Mouse (Mus musculus) right cerebral cortex, adult 2 months (tissue): ENCODE results near the gene Nmt1.

Experiments used
- DNase-seq, 2 experiments: peaks; one replicate each; pipeline ENCODE4 v3.0.0; 2021 to 2022; ENCODE audit warnings: low spot score in 2 of 2

Gene Nmt1

DNA sequence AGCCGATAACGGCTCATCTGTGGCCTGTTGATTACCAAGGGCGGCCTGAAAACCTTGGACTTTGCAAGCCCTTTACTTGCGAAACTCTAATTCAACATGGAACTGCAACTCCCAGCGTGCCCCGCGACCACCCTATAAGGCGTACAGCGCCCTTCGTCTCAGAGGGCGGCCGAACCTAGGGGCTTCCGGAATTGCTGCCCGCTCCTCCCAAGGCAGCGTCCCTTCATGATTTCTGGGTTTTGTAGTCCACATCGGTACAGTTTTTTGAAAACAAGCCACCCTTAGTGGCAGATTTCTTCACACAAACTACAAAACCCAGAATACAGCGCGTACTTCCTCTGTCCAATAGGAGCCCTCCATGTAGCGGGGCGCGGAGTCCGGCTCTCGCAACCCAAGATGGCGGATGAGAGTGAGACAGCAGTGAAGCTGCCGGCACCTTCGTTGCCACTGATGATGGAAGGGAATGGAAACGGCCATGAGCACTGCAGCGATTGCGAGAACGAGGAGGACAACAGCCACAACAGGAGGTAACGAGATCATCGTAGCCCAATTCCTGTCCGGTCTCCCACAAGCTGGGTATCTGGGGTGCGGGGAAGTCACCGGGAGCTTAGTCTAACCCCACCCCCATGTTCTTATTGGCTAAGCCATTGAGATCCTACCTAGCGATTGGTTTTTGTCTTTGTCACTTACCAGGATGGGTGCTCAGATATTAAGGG lies at the start of gene Nmt1, which contains the start of gene Dcakd:
Nmt1 (plus strand) TSS at position 15 of the 716 bp plus-strand sequence.
Dcakd (minus strand) TSS at position 158 of the 716 bp plus-strand sequence.
- DNase-seq = peak; percentile 96

DNA sequence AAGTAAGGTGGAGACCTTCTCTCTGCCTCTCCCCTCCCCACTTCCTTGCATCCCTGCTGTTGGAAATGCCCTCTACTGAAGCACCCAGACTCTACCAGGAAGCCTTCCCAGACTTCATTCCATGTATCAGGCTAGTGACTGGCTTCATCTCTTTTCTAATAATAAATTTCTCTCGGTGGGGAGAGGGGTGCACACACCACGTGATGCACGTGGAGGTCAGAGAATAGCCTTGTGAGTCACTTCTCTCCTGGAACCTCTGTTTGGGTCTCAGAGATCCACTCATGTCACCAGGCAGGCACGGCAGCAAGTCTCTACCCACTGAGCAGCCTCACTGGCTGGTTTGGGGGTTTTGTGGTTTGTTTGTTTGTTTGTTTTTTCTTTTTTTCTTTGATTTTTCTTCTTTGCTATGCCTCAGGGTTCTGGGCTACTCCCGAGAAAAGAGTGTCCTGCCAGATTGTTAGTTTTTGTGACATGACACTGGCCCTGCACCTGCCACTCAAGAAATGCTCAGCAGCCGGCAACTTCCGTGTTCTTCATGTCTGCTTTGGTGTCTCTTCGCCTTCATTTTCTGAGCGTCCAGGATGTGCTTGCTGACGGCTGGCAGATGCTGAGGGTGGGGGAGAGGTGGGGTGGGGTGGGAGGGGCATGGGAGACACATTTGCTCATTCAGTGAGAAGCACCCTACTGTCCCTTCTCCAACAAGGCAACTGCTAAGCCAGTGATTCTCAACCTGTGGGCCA lies 46.7 kb upstream of the Nmt1 start:
- DNase-seq = no peak

DNA sequence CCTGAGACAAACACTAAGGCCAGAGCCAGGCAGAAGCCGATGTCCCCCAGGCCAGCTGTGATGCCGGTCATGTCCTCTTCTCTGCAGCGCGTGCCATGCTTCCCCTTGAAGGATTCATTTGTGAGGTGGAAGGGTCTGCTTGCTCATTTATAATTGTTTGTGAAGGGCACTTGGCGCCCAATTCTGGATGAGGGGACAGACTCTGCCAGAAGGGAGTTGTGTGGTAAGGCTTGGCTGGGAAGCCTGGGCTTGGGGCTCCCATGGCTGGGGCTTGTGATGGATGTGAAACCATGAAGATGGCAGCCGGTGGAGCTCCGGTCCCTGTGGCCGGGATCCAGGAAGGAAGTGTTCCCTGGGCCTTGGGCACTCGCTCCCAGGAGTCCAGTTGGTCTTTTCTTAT lies 43.9 kb upstream of the Nmt1 start:
- DNase-seq = no peak

DNA sequence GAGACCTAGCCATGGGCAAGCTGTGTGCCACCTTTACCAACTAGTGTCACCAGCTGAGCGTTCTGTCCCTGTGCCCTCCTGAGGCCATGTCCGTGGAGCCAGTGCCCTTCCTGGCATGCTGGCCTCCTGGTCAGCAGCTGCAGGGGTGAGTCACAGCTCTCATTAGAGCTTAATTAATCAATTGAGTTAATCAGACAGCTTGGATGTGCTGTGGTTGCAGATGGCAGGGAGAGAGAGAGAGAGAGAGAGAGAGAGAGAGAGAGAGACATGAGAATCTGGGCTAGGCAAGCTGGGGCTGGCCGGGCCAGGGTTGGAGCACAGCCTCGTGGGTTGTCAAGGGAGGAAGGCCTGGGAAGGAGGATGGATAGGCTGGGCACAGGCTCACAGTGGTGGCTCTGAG lies 43.4 kb upstream of the Nmt1 start:
- no peak for DNase-seq

DNA sequence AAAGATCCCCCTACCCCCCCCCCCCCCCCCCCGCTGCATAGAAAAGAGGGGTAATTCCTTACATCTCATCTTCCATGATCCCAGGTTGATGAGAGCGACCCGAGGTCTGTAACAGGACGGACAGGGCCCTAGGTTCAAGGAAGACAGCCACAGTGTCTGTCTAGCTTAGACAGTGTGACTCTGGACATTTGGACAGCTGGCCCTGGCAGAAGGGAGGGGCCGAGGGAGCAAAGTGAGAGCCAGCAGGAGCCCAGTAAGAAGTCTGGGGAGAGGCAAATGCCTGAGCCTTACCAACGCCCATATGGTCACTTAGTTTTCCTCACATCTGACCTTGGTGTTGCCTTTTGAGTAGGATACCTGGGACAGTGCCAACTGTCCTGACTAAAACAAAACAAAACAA lies 42.8 kb upstream of the Nmt1 start:
- no peak for DNase-seq

DNA sequence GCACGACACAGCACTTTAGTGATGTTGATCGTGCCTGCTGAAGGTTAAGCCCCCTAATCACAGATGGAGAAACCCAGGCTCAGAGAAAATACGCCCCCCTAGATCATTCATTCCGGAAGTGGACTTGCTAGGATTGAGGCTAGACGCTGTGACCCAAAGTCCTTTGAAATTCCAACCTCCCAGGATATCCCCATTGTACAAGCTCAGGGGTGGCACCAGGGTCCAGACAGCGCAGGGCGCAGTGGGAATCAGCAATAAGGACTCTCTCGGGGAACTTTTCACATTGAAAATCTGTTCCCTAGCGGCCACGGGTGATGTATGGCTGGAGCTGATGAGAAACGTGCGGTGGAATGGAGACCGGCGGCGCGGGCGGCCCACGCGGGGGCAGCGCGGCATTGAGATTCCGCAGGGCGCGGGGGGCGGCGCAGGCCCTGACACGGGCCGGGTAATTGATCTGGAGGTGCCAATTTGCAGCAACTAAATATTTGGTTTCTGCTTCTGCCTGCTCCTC lies 38.3 kb upstream of the Nmt1 start:
- no peak for DNase-seq

DNA sequence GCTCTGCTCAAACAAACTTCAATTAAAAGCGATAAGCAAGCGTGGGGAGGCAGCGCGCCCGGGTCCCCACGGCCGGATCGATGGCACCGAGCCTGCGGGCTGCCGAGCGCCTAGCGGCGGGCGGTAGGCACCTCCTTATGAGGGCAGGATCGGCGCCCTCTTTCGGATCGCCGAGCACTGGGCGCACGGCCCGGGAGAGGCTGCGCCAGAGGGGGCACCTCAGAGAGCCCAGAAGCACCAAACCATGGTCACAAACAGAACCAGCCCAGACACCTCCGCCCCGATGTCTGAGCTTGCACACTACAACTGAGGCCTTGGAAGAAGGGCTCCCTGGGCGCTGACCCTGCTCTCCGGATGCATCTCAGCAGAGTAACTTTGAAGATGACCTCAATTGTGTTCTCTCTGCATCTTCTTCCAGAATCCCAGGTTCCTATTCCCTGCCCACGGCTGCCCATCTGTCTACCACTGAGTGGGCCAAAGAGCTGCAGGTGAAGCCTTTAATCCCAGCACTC lies 37.8 kb upstream of the Nmt1 start:
- DNase-seq = peak; percentile 38 to 43

DNA sequence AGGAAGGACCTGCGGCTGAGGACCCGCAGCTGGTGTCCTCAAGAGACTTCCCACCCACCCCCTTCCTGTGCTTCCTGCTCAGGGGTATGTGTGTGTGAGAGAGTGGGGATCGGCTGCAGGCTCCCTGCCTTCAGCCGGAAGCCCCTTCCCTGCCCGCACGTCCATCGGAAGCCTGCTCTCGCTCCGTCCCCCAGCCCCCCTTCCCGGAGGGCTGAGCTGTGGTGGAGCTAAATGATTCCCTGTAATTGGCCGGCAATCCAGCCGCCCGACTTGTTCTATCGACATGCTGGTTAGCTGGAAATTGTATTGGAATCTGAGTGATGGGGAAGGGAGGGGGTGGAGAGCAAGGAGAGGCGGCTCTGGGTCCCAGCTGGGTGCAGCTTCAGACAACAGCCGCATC lies 36.3 kb upstream of the Nmt1 start:
- no peak for DNase-seq

DNA sequence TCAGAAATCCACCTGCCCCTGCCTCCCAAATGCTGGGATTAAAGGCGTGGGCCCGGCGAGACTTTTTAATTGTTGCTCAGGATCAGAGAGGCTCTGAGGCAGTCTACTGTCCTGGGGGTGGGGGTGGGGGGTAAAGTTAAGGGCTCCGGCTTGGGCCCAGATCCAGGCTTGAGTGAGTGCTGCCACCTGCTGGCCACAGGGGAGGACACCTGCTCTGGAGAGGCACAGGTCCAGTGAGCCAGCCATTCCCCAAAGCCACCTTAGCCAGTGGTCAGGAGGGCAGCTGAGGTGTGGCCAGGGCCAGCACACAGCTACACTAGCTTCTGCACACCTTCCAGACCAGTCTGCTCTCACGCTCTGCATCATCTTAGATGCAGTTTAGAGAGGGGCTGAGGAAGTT lies 35.0 kb upstream of the Nmt1 start:
- peak; percentile 70 to 72 for DNase-seq

DNA sequence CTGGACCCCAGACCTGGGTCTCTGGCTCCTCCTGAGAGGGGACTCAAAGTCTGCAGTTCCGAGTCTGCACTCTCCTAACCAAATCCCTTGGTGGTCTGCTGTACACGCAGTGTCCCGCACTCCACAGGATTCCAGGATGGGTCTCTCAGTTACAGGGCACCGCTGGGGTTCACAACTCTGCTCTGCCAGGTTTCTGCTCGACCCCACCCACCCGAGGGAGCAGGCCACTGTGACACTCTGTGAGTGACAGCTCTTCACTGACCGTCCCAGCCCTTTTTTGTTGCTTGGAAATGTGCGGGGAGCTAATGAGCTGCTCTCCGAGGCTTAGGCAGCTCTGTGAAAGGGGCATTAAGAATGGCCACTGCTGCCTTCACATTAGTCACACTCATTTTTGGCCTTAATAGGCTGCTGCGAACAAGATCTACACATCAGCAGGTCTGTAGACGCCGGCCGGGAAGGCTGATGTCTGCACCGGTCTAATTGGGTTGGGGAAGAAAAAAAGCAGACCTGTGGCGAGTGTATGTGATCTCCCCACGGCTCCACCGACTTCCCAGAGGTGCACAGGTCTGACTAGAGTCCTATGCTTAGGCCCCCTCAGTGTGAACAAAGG lies 34.5 kb upstream of the Nmt1 start:
- DNase-seq = no peak

DNA sequence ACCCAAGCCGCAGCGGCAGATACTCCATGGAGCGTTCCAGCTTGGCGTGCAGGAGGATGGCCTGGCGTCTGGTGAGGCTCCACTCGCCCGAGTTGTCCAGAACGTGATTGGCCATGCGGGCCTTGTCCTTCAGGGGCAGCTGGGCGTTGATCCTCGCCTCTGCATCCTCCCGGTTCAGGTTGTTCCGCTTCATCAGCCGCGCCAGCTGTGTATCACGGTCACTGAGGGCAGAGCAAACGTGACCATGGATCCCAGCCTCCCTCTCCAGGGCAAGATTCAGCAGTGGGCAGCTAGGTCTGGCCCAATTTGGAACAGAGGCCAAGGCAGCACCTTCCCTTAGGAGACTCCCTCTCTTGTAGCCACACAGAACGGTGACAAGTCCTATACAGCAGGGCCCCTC lies 33.0 kb upstream of the Nmt1 start:
- no peak for DNase-seq

DNA sequence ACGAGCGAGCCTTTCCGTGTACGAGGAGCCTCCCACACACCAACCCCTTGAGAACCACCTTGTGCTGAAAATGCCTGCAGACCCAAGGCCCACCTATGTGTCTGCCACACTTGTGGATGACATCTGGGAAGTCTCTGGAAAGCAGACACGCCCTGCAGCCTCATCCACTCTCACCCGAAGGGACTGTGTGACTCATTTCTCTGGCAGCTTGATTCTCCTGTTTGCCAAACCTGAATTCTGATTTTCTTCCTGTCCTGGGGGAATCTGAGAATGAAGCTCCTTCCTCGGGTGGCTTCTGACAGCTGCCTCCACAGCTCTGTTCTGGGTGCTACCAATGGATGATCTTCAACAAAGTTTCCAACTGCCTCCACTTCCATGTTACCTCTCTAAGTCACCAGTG lies 31.6 kb upstream of the Nmt1 start:
- DNase-seq = peak in 1 of 2 experiments; percentile 43

DNA sequence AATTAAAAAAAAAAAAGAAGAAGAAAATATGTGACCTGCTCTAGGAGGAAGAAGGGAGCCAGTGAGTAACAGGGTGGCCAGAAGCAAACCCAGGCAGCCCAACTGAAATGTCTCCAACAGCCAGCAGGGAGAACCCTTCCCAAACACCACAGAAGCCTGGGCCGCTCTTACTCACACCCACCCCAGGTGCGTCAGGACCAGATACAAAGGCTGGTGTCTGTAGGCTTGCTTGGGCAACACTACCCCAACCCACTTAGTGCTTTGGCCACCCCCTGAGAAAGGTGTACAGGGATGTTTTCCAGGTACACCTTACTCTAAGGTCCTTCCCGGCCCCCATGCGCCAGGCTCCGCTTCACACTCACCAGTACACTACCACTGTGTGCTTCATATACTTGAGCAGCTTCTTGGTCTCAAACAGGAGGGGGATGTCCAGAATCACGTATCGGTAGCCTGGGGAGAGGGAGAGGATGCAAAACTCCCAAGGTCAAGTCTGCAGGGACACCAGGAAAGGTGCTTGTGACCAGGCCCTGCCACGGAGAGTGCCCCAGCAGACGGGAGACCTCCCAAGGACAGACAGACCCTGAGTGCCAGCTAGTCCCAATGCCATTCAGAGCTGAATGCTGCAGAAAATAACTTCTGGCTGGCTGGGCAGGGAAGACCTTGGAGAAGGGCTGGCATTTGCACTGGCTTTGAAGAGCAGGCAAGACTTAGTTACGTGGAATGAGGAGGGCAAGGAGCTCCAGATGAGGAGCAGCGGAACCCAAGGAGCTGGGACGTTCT lies 30.8 kb upstream of the Nmt1 start:
- no peak for DNase-seq

DNA sequence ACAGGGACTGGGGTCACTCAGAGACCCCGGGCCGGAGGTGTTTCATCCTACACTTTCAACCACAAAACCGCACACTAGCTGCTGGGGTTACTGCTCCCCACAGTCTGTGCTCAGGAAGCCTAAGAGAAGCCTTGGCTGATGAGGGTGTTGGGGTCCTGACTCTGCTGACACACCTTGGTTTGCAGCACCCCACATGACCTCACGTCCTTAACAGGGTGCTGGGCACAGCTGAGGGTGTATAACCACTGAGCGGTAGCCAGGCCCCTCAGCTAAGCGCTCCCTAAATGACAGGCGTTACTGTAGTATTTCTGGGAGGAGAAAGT lies 29.8 kb upstream of the Nmt1 start:
- no peak for DNase-seq

DNA sequence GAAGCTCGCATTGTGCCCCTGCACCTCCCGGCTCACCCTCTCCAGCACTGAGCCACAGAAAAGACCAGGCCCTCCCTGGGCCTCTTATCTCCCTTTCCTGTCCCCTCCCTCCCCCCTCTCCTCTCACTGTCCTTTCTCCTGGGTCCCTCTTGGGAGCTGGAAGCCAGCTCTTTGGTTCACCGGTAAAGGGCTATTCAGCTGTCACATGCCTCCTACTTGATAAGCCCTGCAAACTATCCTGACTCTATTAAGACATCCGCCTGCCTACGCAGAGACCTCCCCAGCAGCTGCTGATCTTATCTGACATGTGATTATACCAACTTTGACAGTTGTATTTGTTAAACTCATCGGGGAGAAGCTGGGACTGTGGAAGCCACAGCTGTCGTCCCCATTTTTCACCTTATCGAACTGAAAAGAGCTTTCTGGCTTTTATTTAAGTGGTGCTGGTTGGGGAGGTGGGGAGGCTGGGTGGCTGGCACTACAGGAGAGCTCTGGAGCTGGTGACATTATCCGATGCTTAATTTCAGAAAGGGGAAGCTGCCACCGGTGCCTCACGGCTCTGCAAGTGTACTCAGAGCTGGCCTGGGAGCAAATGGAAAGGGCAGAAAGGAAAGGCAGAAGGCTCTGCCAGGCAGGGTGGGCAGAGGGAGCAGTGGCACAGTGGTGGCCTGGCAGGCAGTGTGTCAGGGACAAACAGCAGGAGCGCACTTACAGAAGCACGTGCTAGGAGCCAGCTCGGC lies 29.2 kb upstream of the Nmt1 start:
- no peak for DNase-seq

DNA sequence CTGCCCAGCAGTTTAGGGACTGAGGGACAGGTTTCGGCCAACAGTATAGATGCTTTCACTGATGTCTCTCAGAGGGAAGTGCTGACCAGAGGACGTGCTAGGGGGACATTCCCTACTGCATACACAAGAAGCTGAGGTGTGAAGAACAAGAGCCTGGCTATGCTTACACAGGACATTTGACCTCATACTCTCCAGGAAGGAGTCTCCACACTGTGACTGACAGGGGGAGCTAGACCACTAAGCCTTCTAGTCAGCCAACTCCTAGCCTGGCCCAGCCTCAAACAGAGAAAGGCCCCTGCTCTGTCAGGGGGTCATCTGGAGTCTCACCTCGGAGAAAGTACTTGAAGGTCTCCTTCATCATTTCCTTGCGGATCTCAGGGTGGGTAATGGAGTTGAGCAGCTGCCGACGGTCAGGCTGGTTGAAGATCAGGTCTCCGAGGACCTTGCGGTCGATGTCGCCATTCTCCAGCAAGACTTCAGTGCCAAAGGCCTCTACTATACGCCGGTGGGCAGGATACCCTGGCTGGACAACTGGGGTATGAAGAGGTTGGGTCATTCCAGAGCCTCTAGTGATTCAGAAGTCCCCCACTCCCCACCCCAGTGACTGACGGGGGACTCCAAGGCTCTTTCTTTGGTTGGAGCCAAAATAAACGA lies 28.5 kb upstream of the Nmt1 start:
- DNase-seq = no peak

DNA sequence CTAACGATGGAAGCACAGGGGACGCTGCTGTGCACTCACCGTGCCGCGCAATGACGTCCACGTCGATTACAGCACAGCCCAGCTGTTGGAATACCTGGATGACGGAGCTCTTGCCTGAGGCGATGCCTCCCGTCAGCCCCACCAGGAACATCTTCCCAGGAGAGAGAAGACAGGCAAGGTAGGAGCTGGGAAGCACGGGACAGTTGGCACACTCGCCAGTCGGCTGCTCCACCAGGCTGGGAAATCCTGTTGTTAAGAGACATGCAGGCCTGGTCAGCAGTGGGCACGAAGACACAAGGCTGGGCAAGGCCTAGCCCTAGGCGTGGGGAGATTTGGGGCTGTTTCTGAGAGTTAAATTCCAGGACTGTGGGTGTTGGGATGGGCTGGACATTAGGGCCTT lies 27.9 kb upstream of the Nmt1 start:
- DNase-seq = no peak

DNA sequence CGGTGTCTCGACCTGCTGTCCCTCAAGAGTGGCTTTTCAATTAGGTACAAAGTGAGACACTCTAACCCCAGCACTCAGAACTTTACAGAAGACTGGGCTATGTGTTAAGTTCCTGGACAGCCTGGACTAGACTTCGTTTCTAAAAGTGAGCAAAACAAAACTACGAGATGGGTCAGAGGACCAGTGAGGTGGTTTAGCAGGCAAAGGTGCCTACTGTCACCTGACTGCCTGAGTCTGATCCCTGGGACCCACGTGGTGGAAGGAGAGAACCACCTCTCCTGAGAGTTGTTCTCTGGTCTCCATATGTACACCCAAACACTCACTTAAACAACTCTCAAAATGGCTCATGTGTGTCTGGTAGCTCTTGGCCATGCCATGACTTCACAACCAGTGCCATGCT lies 26.9 kb upstream of the Nmt1 start:
- no peak for DNase-seq

DNA sequence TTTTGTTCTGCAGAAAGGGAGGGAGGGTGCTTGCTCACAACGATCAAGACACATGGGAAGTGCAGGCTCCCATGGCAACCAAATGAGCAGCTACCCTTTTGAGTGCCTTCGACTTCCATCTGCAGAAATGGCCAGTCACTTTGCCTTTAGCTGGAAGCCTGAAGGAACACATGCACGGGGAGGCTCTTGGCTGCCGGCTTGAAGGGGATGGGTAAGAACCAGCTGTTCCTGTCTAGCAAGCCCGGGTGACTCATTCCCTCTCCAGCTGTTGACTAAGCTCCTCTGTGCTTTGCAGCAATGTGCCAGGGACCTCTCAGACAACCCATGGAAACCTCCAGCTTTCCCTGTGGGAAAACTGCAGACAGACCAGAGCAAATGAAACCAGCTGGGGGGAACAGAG lies 24.8 kb upstream of the Nmt1 start:
- DNase-seq = peak; percentile 80 to 83

DNA sequence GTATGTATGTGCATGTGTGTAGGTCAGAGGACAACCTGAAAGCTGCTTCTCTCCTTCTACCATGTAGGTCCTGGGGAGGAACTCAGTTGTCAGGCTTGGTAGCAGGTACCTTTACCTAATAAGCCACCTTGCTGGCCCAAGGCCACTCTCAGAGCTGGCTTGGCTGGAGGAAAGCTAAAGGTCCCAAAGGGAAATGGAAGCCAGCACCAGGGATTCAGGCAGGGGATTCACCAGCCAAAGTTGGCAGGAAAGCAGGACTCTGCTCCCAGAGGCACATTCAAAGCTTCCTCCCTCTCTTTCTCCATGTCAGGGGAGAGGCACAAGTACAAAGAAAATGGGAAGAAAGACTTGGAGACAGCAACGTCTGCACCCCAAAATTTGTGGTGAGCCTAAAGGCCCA lies 23.1 kb upstream of the Nmt1 start:
- no peak for DNase-seq
